Mouse (Mus musculus) hindbrain, embryonic 13.5 days (tissue): ENCODE measurements around the gene Olfr324. TPM values are rescaled to one million over a fixed set of nuclear protein-coding genes. Genes with fewer than 3 reads are reported as not detected.

ENCODE experiments used
- ATAC-seq: fragments of 200-750 bp; cut with Nextera tagmentation; 2 replicates; pipeline ENCODE4 v1.8.0; 2017; ENCODE audit warnings: moderate TSS enrichment; ENCODE audit not compliant: low FRiP score
- H3K27ac ChIP-seq: fragments of 300-500 bp; sonication (generic); 2 replicates; pipeline ENCODE4 v1.5.1; 2015; ENCODE audit warnings: inconsistent platforms, mild to moderate bottlenecking, moderate library complexity
- H3K27me3 ChIP-seq: fragments of 300-500 bp; sonication (generic); 2 replicates; pipeline ENCODE4 v1.6.1; 2015; ENCODE audit warnings: mild to moderate bottlenecking, inconsistent platforms
- H3K36me3 ChIP-seq: fragments of 300-500 bp; sonication (generic); 2 replicates; pipeline ENCODE4 v1.6.1; 2015; ENCODE audit warnings: mild to moderate bottlenecking, inconsistent platforms
- H3K4me1 ChIP-seq: fragments of 300-500 bp; sonication (generic); replicated peaks from 2 replicates; pipeline ENCODE4 v1.6.1; 2015; ENCODE audit warnings: inconsistent platforms
- H3K4me2 ChIP-seq: fragments of 300-500 bp; sonication (generic); 2 replicates; pipeline ENCODE4 v1.6.1; 2015; ENCODE audit warnings: inconsistent platforms, mild to moderate bottlenecking, moderate library complexity
- H3K4me3 ChIP-seq: fragments of 300-500 bp; sonication (generic); 2 replicates; pipeline ENCODE4 v1.5.1; 2015; ENCODE audit warnings: mild to moderate bottlenecking, inconsistent platforms
- H3K9ac ChIP-seq: fragments of 300-500 bp; sonication (generic); 2 replicates; pipeline ENCODE4 v1.6.1; 2015; ENCODE audit warnings: mild to moderate bottlenecking, inconsistent platforms
- H3K9me3 ChIP-seq: fragments of 300-500 bp; sonication (generic); 2 replicates; pipeline ENCODE4 v1.6.1; 2016; ENCODE audit warnings: inconsistent platforms
- WGBS: fragments of 180-500 bp; shearing (Covaris S2); methylation state at CpG from one replicate; pipeline ENCODE4 v1.1.7; 2015; 5-methylcytosine and 5-hydroxymethylcytosine counted together
- polyA plus RNA-seq: library from polyadenylated mRNA; unstranded; fragments of >200 nt; fragmentation: Nextera tagmentation; extraction: Ambion mirVana; gene quantifications from 2 replicates; pipeline ENCODE4 v1.2.1, GENCODE M21; 2015

Gene Olfr324
- polyA plus RNA-seq, 1 experiment from 2014 or later = not detected

GRCm38 (mm10) chr11:58640272-58640867 is 45.5 kb downstream of the Olfr324 start, which contains the start of gene Trim58:
Gene Trim58, plus strand, starts transcription at chr11:58640465.
- WGBS = 6% methylated on average over 34 of the region's 34 CpGs
- H3K4me3 ChIP-seq = peak within 1 kb of the TSS; percentile 44
- H3K9me3 ChIP-seq = no peaks in the 10 kb centered on the region
- no peak within 1 kb of the TSS for H3K27ac ChIP-seq
- peak within 1 kb of the TSS; percentile 72 for H3K9ac ChIP-seq
- no peaks in the 10 kb centered on the region for H3K36me3 ChIP-seq
- H3K27me3 ChIP-seq = peaks cover 35% of the 10 kb centered on the region
- ATAC-seq = no peak
- peak within 1 kb of the TSS; percentile 95 for H3K4me2 ChIP-seq
- peaks cover 11% of the 10 kb centered on the region for H3K4me1 ChIP-seq

GRCm38 (mm10) chr11:58641057-58641456 is 46.1 kb downstream of the Olfr324 start:
- Histone ChIP-seq H3K27me3 (peaks cover 35% of the 10 kb centered on the region), H3K9ac (peak overlapping the region; percentile 72; the same call in 1 of the 2 replicates), H3K9me3 (no peaks in the 10 kb centered on the region), H3K4me3 (peak overlapping the region; percentile 44), H3K4me1 (peaks cover 11% of the 10 kb centered on the region), H3K4me2 (peak overlapping the region; percentile 95), H3K27ac (no peak overlapping the region), H3K36me3 (no peaks in the 10 kb centered on the region)
- WGBS = 36% methylated on average over 14 of the region's 14 CpGs
- no peak for ATAC-seq

GRCm38 (mm10) chr11:58641638-58642358 is 46.9 kb downstream of the Olfr324 start:
- H3K27ac ChIP-seq = no peak overlapping the region
- H3K4me1 ChIP-seq = peaks cover 11% of the 10 kb centered on the region
- peaks cover 35% of the 10 kb centered on the region for H3K27me3 ChIP-seq
- H3K4me2 ChIP-seq = no peak overlapping the region
- H3K36me3 ChIP-seq = no peaks in the 10 kb centered on the region
- ATAC-seq = no peak
- 87% methylated on average over 13 of the region's 13 CpGs for WGBS
- no peaks in the 10 kb centered on the region for H3K9me3 ChIP-seq
- no peak overlapping the region for H3K4me3 ChIP-seq
- H3K9ac ChIP-seq = no peak overlapping the region

- peaks cover 11% of the 10 kb centered on the region for H3K4me1 ChIP-seq
- WGBS = 34% methylated on average over 6 of the region's 6 CpGs
Measured at GRCm38 (mm10) chr11:58643350-58643749, 48.4 kb downstream of the Olfr324 start.

More at GRCm38 (mm10) chr11:58643350-58643749, 48.4 kb downstream of the Olfr324 start:
- H3K4me2 ChIP-seq = no peak overlapping the region
- no peak for ATAC-seq
- peaks cover 33% of the 10 kb centered on the region for H3K27me3 ChIP-seq
- no peaks in the 10 kb centered on the region for H3K36me3 ChIP-seq
- no peak overlapping the region for H3K9ac ChIP-seq
- no peak overlapping the region for H3K27ac ChIP-seq
- H3K4me3 ChIP-seq = no peak overlapping the region
- H3K9me3 ChIP-seq = no peaks in the 10 kb centered on the region

Other genes with a start within 250 kb of the Olfr324 start
- gene Lypd8, start 216.1 kb upstream of the Olfr324 start, polyA plus RNA-seq = not detected in 2 replicates
- not detected in 2 replicates for gene 1810065E05Rik, start 174.0 kb upstream of the Olfr324 start, polyA plus RNA-seq
- gene Gm12253, start 162.6 kb upstream of the Olfr324 start, polyA plus RNA-seq = not detected in 2 replicates
- gene Lypd9, start 142.2 kb upstream of the Olfr324 start, polyA plus RNA-seq = not detected in 2 replicates
- gene Olfr30, start 132.8 kb upstream of the Olfr324 start, polyA plus RNA-seq = not detected in 2 replicates
- gene Olfr332, start 102.6 kb upstream of the Olfr324 start, polyA plus RNA-seq = not detected in 2 replicates
- not detected in 2 replicates for gene Olfr331, start 92.5 kb upstream of the Olfr324 start, polyA plus RNA-seq
- not detected in 2 replicates for gene Olfr330, start 60.3 kb upstream of the Olfr324 start, polyA plus RNA-seq
- gene Olfr329-ps, start 48.7 kb upstream of the Olfr324 start, polyA plus RNA-seq = not detected in 2 replicates
- 0.09 TPM in 1 of 2 replicates, not detected in the other for gene Olfr328, start 39.5 kb upstream of the Olfr324 start, polyA plus RNA-seq
- gene Olfr224, start 24.6 kb upstream of the Olfr324 start, polyA plus RNA-seq = not detected in 2 replicates
- gene Olfr325, start 17.4 kb upstream of the Olfr324 start, polyA plus RNA-seq = not detected in 2 replicates
- not detected in 2 replicates for gene 2210407C18Rik, start 21.0 kb downstream of the Olfr324 start, polyA plus RNA-seq
- gene Olfr323, start 35.4 kb downstream of the Olfr324 start, polyA plus RNA-seq = not detected in 2 replicates
- 0.14 and 0.19 TPM in 2 replicates for gene Trim58, start 45.4 kb downstream of the Olfr324 start, polyA plus RNA-seq
- gene Olfr322, start 63.7 kb downstream of the Olfr324 start, polyA plus RNA-seq = not detected in 2 replicates
- gene Olfr320, start 86.0 kb downstream of the Olfr324 start, polyA plus RNA-seq = not detected in 2 replicates
- gene Olfr319, start 104.0 kb downstream of the Olfr324 start, polyA plus RNA-seq = not detected in 2 replicates
- not detected in 2 replicates for gene Olfr318, start 128.9 kb downstream of the Olfr324 start, polyA plus RNA-seq
- 0.14 and 0.23 TPM in 2 replicates for gene Olfr317, start 144.1 kb downstream of the Olfr324 start, polyA plus RNA-seq
- gene Olfr316, start 157.6 kb downstream of the Olfr324 start, polyA plus RNA-seq = not detected in 2 replicates
- gene Olfr315, start 178.1 kb downstream of the Olfr324 start, polyA plus RNA-seq = not detected in 2 replicates
- not detected in 2 replicates for gene Olfr314, start 187.8 kb downstream of the Olfr324 start, polyA plus RNA-seq
- 9.2 and 10.8 TPM in 2 replicates for gene Fam183b, start 206.8 kb downstream of the Olfr324 start, polyA plus RNA-seq
- gene Olfr313, start 219.9 kb downstream of the Olfr324 start, polyA plus RNA-seq = not detected in 2 replicates
- gene Olfr312, start 234.1 kb downstream of the Olfr324 start, polyA plus RNA-seq = not detected in 2 replicates
- not detected in 2 replicates for gene Olfr311, start 244.1 kb downstream of the Olfr324 start, polyA plus RNA-seq